Mouse (Mus musculus): ENCODE results near the gene Glce. TPM values are rescaled to one million over a fixed set of nuclear protein-coding genes. Genes with fewer than 3 reads are reported as not detected.
A peak's percentile ranks its signal among the peaks of the same experiment; 100 is the strongest.

Gene Glce
- polyA plus RNA-seq, 1 experiment, result 6.4 TPM

DNA sequence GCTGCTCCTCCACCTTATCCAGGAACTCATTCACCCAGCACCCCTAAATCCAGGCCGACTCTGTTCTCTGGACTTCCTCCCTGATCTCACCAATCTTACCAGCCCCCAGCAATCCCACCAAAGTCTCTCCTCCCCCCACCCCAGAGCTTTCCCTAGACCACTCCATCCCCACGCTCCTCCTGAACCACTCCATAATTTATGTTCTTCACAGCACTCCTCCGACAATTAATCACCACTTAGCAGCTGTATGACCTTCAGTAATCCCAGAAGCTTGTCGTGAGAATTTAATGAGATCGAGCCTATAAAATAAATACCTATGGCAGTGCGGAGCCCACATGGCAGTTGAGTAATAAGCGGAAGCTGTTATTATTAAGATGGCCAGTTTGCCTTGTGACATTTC is 16.6 kb upstream of the Glce start:
- Histone ChIP-seq H3K4me3 (ENCODE audit: insufficient read depth, low read depth, low read length) (no peak overlapping the region), H3K27ac (replicated peaks; ENCODE audit: low read depth, low read length) (no peak overlapping the region)

DNA sequence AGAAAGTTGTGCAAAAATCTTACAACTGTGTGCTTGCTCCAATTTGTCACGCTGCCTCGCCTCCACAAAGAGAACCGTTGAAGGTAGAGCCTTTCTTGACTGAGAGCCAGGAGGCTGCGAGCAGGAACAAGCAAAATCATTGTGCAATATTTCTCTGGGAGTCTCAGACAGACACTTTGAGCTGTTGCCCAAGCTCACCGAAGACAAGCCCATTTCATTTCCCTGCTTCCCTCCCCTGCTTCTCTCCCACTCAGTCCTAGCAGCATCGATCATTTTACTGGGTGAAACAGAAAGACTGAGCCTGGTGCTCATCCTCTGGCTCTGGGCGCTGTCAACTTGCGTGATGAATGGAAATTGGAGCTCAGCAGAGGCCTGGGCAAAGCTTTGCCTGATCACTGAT is 14.8 kb upstream of the Glce start:
- Histone ChIP-seq H3K4me3 (ENCODE audit: insufficient read depth, low read depth, low read length) (no peak overlapping the region), H3K27ac (replicated peaks; ENCODE audit: low read depth, low read length) (no peak overlapping the region), H3K4me1 (ENCODE audit: control insufficient read depth, insufficient read depth, insufficient read length, low read length) (peaks cover 3% of the 10 kb centered on the region)

More for the DNA sequence above, 16.6 kb upstream of the Glce start:
- peaks cover 2% of the 10 kb centered on the region for H3K4me1 ChIP-seq (ENCODE audit: control insufficient read depth, insufficient read depth, insufficient read length, low read length)

DNA sequence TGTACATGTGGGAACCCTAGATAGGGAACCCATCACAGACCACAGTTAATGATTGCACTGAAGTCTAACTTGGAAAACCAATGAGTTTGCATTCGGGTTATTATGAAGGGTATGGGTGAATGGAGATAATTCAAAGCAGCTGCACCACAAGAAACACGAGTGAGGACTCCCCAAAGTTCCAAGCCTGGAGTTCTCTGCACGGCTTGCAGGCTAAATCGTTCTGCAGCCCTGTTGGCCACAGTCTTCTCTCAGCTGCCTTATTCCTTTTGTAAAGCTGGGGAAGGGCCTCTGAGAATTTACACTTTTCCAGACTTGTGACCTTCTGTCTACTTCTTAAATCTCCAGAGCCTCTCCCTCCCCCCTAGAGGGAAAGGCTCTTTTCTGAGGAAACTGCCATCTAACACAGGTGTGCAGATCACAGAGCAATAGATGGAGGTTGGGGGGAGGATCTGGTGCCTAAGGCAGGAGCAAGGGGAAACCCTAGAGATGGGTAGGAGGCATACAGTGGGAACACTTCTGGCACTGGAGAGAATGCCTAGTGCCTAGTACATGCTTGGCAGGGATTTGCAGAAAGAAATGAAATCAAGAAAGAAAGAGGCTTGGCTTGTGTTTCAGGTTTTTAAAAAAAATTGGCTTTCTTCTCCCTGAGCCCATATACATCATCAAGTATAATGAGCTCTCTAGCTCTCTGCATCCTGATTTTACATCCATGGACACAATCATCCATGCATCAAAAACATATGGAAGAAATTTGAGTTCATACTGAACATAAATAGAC is 9.7 kb upstream of the Glce start:
- H3K27ac ChIP-seq (replicated peaks; ENCODE audit: low read depth, low read length), result no peak overlapping the region
- H3K4me1 ChIP-seq (ENCODE audit: control insufficient read depth, insufficient read depth, insufficient read length, low read length), result peaks cover 11% of the 10 kb centered on the region
- H3K4me3 ChIP-seq (ENCODE audit: insufficient read depth, low read depth, low read length), result no peak overlapping the region

DNA sequence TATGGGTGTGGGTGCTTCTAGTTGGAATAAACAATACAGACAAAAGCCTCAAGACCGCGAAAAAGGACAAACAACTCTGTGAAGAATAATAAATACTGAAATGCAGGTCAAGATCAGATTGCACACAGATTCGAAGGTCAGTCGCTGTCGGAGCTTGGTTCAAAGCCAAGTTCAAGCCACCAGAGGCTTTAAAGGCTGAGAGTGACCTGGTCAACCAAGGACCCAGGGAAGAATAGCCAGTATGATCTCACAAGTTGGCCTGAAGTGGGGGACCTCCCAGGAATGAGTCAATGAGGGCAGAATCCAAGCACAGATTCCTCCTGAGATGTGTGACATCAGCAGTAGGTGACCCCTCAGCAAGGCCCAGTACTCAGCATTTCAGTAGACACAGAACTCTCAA is 8.3 kb upstream of the Glce start:
- Histone ChIP-seq H3K27ac (replicated peaks; ENCODE audit: low read depth, low read length) (0 out of 2 replicates have a peak overlapping the region, but pooled peaks have one; percentile 28), H3K4me3 (ENCODE audit: insufficient read depth, low read depth, low read length) (no peak overlapping the region), H3K4me1 (ENCODE audit: control insufficient read depth, insufficient read depth, insufficient read length, low read length) (peaks cover 9% of the 10 kb centered on the region; the same call in 1 of the 2 replicates)

DNA sequence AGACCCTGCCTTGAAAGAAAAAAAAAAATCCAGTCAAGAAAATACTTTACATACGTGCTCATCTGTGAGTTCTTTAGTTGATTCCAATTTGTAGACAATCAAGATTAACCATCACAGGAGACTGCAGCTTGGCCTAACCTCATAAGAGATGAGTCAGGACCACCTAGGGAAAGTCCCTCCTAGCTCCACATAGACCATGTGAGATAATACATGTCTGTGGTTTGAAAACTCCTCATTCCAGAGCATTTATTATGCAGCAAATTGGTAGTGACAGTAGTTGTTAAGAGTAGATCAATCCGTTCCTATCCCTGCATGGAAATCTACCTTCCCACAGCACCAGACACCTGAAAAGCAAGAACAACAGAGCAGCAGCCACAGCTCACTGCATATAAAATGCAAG is 5.6 kb upstream of the Glce start:
- Histone ChIP-seq H3K4me1 (ENCODE audit: control insufficient read depth, insufficient read depth, insufficient read length, low read length) (peaks cover 9% of the 10 kb centered on the region; the same call in 1 of the 2 replicates), H3K27ac (replicated peaks; ENCODE audit: low read depth, low read length) (no peak overlapping the region), H3K4me3 (ENCODE audit: insufficient read depth, low read depth, low read length) (no peak overlapping the region)

DNA sequence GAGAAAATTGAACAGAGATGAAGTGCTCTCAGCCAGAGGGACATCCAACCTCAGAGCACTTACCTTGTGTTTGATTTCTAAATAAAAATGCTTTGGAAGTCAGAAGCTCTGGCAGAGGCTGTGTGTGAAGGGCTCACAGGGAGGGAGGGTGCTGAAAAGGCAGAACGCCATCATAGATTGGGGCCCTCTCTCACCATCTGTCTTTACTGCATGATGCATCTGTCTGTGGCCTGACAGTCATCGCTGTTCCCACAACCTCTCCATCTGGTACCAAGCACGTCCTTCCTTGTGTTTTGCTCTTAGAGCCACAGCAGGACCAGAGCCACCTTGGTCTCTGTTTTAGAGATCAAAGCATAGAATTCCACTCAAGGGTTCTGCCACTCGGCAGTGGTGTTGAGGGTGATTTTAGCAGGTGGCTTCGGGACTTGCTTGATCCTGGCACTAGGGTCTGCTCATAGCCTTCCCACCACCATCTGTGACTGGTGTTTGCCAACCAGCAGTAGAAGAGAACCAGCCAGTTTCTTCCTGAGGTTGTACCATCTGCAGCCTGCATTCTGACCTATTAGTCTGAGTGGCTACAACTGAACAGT is 3.6 kb upstream of the Glce start:
- Histone ChIP-seq H3K4me3 (ENCODE audit: insufficient read depth, low read depth, low read length) (no peak overlapping the region), H3K27ac (replicated peaks; ENCODE audit: low read depth, low read length) (no peak overlapping the region), H3K4me1 (ENCODE audit: control insufficient read depth, insufficient read depth, insufficient read length, low read length) (no peaks in the 10 kb centered on the region)

DNA sequence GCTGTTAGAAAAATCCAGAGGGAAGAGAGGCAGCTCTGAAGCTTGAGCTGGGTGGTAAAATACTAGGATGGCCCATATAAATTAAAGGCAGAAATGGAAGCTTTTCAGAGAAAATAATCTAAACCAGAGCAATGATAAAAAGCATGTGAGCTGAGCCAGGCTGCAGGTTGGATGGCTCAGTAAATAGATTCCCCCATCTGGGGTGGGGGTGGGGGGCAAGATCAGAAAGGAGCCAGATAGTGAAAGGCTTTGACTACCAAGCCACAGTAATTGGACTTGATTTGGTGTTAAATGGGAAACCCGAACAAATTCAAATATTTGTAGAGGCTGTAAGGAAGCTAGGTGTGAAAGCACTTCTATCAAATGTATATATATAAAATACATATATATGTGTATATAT is 1.8 kb upstream of the Glce start:
- no peaks in the 10 kb centered on the region for H3K4me1 ChIP-seq (ENCODE audit: control insufficient read depth, insufficient read depth, insufficient read length, low read length)
- no peak overlapping the region for H3K27ac ChIP-seq (replicated peaks; ENCODE audit: low read depth, low read length)
- H3K4me3 ChIP-seq (ENCODE audit: insufficient read depth, low read depth, low read length), result no peak overlapping the region

DNA sequence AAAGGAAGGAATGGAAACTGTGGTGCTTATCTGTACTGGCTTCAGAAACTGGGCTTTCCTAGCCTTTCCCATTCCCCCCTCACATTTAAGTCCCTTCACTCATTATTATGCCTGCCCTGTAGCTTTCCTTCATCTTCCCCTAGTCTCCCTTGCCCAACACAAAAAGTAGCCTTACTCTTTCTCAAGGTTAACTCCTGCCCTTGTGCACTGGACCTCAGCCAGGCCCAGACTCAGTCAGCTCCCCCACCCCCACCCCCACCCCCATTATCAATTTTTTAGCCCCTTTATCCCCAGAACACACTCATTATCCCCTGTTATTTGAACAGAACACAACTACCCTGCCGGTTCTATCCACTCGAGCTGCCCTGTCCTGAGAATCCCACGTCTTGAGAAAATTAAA is 1.0 kb upstream of the Glce start:
- no peak overlapping the region for H3K27ac ChIP-seq (replicated peaks; ENCODE audit: low read depth, low read length)
- H3K4me3 ChIP-seq (ENCODE audit: insufficient read depth, low read depth, low read length), result peak overlapping the region; percentile 67; the same call in 1 of the 2 replicates
- no peaks in the 10 kb centered on the region for H3K4me1 ChIP-seq (ENCODE audit: control insufficient read depth, insufficient read depth, insufficient read length, low read length)

DNA sequence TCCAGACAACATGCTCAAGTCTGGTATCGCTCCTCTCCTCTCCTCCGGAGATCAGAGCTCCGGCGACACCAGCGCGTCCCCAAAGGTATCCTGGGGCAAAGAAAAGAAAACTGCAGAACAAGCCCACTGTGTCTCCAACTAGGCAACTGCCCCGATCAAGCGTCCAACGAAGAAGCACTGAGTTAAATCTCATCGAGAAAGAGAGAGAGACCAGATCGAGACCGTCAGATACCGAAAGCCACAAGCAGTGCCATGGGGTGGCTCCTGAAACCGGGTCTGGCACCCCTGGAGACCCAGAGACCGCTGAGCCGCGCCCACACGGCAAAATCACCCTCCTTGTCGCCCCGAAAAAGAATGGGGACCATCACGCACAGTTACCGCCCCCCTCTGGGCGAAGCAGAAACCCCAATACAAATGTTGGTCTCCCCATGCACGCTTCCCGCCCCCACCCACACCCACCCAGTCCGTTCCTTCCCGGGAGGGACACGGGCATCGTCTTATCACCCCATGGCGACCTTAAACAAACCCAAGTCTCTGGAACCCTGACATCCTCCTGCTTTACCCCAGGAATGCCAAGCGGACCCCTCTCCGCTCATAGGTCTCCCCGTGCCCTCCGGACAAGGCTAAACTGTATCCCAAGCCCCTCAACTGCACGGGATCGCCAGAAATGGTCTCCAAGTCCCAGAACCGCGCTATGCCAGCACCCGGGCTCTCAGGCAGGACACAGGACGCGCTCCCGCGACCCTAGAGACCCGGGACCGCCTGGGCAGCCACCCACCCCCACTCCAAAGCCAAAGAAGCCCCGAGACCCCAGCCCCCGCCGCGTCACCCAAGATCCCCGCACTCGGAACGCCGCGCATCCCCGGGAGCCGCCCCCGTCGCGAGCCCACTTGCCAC is 656 bp downstream of the Glce start:
- Histone ChIP-seq H3K4me3 (ENCODE audit: insufficient read depth, low read depth, low read length) (peak overlapping the region; percentile 79), H3K4me1 (ENCODE audit: control insufficient read depth, insufficient read depth, insufficient read length, low read length) (no peaks in the 10 kb centered on the region), H3K27ac (replicated peaks; ENCODE audit: low read depth, low read length) (peak overlapping the region; percentile 58)

DNA sequence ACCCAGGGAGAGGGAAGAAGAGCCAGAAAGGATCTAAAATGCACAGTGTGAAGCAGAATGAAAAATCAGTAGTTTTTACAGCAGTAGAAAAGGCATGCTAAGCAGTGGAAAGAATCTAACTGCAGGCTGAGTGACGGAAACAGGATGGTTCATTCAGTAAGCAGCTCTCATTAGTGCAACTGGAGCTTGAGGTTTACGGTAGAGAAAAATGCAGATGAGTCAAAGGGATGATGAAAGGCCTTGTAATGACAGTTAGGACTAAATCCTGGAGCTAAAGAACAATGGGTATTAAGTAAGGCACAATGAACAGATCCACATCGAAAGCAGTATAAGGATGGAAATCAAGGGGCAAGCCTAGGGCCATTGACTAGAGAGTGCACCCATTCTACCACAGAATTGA is 3.7 kb downstream of the Glce start:
- Histone ChIP-seq H3K27ac (replicated peaks; ENCODE audit: low read depth, low read length) (no peak overlapping the region), H3K4me3 (ENCODE audit: insufficient read depth, low read depth, low read length) (no peak overlapping the region), H3K4me1 (ENCODE audit: control insufficient read depth, insufficient read depth, insufficient read length, low read length) (no peaks in the 10 kb centered on the region)

DNA sequence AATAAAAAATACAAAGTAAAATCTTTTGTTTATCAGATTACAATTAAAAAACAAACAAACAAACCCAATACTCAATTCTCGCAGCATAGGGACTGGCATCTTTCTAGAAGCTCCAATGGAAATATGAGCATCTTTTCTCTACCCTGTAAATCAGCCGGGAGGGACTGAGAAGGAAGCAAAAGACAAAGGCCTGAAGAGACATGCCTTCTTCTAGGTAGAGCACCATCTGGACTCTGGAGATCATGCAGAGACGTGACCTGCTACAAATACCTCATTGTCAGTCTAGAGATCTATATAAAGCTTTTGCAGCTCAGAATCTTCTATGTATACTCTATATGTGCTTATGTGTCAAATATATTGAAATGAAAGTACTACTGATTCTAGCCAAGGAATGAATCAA is 6.6 kb downstream of the Glce start:
- Histone ChIP-seq H3K4me3 (ENCODE audit: insufficient read depth, low read depth, low read length) (no peak overlapping the region), H3K4me1 (ENCODE audit: control insufficient read depth, insufficient read depth, insufficient read length, low read length) (no peaks in the 10 kb centered on the region), H3K27ac (replicated peaks; ENCODE audit: low read depth, low read length) (no peak overlapping the region)

DNA sequence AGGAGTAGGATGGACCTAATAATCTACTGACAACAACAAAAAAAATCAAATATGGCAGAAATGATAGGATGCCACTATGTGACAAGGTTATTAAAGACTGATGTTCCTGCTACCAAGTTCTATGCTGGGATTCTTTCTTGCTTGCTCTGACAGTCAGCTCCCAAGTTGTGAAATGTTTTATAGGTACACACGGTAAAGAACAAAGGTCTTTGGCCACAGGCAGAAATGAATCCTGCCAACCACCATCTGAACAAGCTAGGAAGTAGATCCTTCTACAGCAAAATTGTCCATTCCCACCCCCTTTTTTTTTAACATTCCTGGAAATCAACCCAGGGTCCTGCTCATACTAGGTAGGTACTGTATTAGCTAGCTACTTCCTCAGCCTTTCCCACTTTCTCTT is 25.9 kb downstream of the Glce start:
- peaks cover 4% of the 10 kb centered on the region for H3K4me1 ChIP-seq (ENCODE audit: control insufficient read depth, insufficient read depth, insufficient read length, low read length)
- H3K27ac ChIP-seq (replicated peaks; ENCODE audit: low read depth, low read length), result no peak overlapping the region
- H3K4me3 ChIP-seq (ENCODE audit: insufficient read depth, low read depth, low read length), result no peak overlapping the region

DNA sequence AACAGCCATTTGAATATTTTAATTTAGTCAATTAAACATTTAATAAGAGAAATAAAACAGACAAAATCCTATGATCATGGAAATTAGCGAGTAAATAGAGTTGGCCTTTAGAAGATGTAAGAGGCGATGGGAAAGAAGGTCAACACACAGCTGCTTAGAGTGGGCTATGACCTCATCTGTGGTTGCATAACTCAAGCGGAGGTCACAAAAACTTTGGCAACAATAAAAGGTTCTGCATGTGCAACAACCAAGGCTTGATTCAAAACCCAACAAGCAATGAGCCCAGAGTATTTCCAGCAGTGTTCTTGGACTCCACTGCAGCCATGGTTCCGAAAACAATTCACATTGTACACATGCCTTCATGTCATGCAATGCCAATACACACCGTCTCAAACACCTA is 30.9 kb downstream of the Glce start:
- no peak overlapping the region for H3K27ac ChIP-seq (replicated peaks; ENCODE audit: low read depth, low read length)
- no peak overlapping the region for H3K4me3 ChIP-seq (ENCODE audit: insufficient read depth, low read depth, low read length)
- peaks cover 4% of the 10 kb centered on the region for H3K4me1 ChIP-seq (ENCODE audit: control insufficient read depth, insufficient read depth, insufficient read length, low read length)

DNA sequence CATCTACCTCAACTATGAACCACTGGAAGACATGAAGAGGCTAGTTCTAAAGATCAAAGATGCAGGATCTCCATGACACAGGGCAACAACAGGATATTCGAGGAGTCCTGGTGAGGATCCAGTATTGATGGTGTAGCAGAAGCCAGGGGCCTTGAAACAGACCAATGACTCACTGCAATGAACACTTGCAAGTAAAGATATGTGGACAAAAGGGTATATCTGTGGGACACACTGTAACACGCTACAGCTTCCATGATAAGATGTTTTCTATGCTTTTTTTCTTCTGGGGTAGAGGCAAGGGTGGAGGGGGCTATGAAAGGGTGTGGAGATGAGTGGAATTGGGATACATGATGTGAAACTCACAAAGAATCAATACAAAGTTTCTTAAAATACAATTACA is 36.9 kb downstream of the Glce start:
- H3K27ac ChIP-seq (replicated peaks; ENCODE audit: low read depth, low read length), result no peak overlapping the region
- no peak overlapping the region for H3K4me3 ChIP-seq (ENCODE audit: insufficient read depth, low read depth, low read length)
- H3K4me1 ChIP-seq (ENCODE audit: control insufficient read depth, insufficient read depth, insufficient read length, low read length), result no peaks in the 10 kb centered on the region

DNA sequence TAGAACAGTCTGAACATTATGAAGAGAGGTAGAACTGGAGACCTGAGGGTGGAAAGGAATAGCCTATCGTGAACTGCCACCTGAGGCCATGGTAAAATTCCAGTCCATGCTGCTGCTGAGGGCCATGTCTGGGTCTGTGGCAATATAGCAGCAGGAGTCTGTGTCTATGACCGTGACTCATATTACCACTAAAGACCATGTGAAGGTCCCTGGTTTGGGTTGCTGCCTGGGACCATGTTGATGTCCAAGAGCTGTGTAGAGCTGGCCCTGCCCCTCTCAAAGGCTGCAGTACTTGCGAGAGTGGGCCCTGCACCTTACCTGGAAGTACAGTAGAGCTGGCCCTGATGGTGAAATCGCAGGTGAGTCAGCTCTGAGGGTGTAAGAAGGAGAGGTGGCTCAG is 37.6 kb downstream of the Glce start:
- H3K4me1 ChIP-seq (ENCODE audit: control insufficient read depth, insufficient read depth, insufficient read length, low read length), result no peaks in the 10 kb centered on the region
- H3K4me3 ChIP-seq (ENCODE audit: insufficient read depth, low read depth, low read length), result no peak overlapping the region
- H3K27ac ChIP-seq (replicated peaks; ENCODE audit: low read depth, low read length), result no peak overlapping the region

Data from brown adipose tissue, adult 24 weeks (tissue).